In the genomic region with DNA sequence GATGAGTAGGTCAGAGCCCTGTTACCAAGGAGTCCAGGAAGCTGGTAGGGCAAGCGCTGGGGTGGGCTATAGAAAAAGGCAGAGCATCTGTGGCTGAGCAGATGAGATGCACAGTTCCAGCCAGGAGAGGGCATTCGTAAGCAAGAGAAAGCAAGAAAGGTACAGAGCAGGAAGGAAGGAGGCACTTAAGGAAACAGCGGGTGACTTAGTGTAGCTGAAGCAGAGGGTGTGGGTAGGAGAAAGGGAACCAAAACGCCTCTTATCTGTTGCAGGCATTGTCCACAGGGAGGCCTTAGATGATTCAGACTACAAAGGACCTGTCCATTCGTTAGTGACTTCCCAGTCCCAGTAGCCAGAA, we compare ENCODE assay signal across 8 mouse cellular contexts. TPM values are rescaled to one million over a fixed set of nuclear protein-coding genes. Genes with fewer than 3 reads are reported as not detected.
DNase-seq lines count a peak whose midpoint lies in the region; ATAC-seq and TF ChIP-seq lines count a peak whose summit lies in the region.

No protein-coding gene starts in this region.

- peak; percentile 23 for ATAC-seq in forebrain, embryonic 15.5 days (replicated peaks)
- no peak; the same call in 1 of the 2 replicates for ATAC-seq in lung, embryonic 14.5 days (ENCODE audit: insufficient read depth)
- ATAC-seq in neutrophil, adult 5-6 weeks (ENCODE audit: extremely low read depth, insufficient number of reproducible peaks, low FRiP score, poor library complexity, severe bottlenecking), result peak; percentile 65

- peak overlapping the region; percentile 90 for H3K4me2 ChIP-seq in forebrain, embryonic 15.5 days (replicated peaks)
- peak overlapping the region; percentile 68 for H3K4me2 ChIP-seq in lung, embryonic 14.5 days

- H3K36me3 ChIP-seq in forebrain, embryonic 15.5 days, result peaks cover 33% of the 10 kb centered on the region
- H3K36me3 ChIP-seq in lung, embryonic 14.5 days (ENCODE audit: insufficient read depth), result peaks cover 49% of the 10 kb centered on the region

- DNase-seq in cerebellum, adult 8-10 months, result peak; percentile 29
- no peak for DNase-seq in cerebellum, postnatal 4 days (ENCODE audit: low spot score in 2 of 2)
- DNase-seq in kidney, adult 9 months, result peak; percentile 42
- peak; percentile 71 for DNase-seq in lung, embryonic 14.5 days
- DNase-seq in urinary bladder, adult 2 months (ENCODE audit: low spot score), result no peak

- H3K4me1 ChIP-seq in bone marrow macrophage, adult 2 months (ENCODE audit: control insufficient read depth, insufficient read depth, low read length), result peaks cover 18% of the 10 kb centered on the region
- H3K4me1 ChIP-seq in forebrain, embryonic 15.5 days, result peaks cover 49% of the 10 kb centered on the region
- peaks cover 9% of the 10 kb centered on the region; the same call in 1 of the 2 replicates for H3K4me1 ChIP-seq in lung, embryonic 14.5 days (ENCODE audit: insufficient read depth)

- no peak overlapping the region for H3K27ac ChIP-seq in bone marrow macrophage, adult 2 months (ENCODE audit: insufficient read depth, low read depth, low read length)
- peak overlapping the region; percentile 96 for H3K27ac ChIP-seq in forebrain, embryonic 15.5 days (replicated peaks)
- H3K27ac ChIP-seq in lung, embryonic 14.5 days (ENCODE audit: low read depth), result no peak overlapping the region

- peak overlapping the region; percentile 83 for H3K9ac ChIP-seq in forebrain, embryonic 15.5 days (replicated peaks)
- peak overlapping the region; percentile 98 for H3K9ac ChIP-seq in lung, embryonic 14.5 days

- WGBS in forebrain, embryonic 15.5 days, result 29% methylated on average over 5 of the region's 5 CpGs
- WGBS in lung, embryonic 14.5 days, result 26% methylated on average over 5 of the region's 5 CpGs

- peak overlapping the region; percentile 72 for H3K4me3 ChIP-seq in bone marrow macrophage, adult 2 months (ENCODE audit: insufficient read depth, low read length)
- H3K4me3 ChIP-seq in forebrain, embryonic 15.5 days, result peak overlapping the region; percentile 77
- peak overlapping the region; percentile 99 for H3K4me3 ChIP-seq in lung, embryonic 14.5 days (ENCODE audit: low read depth, low read length)

- no peaks in the 10 kb centered on the region for H3K27me3 ChIP-seq in forebrain, embryonic 15.5 days
- H3K27me3 ChIP-seq in lung, embryonic 14.5 days (ENCODE audit: insufficient read depth, low read length), result no peaks in the 10 kb centered on the region

- TF ChIP-seq POLR2A in bone marrow macrophage, adult 2 months (IDR thresholded peaks at IDR 0.05; ENCODE audit: borderline replicate concordance, low read depth, low read length), result no peak

- H3K9me3 ChIP-seq in forebrain, embryonic 15.5 days, result no peaks in the 10 kb centered on the region
- no peaks in the 10 kb centered on the region for H3K9me3 ChIP-seq in lung, embryonic 14.5 days (ENCODE audit: low read depth, low read length)

- TF ChIP-seq CTCF in bone marrow macrophage, adult 2 months (IDR thresholded peaks at IDR 0.05; ENCODE audit: low read depth, low read length), result no peak; the same call in 1 of the 2 replicates
- TF ChIP-seq CTCF in lung, embryonic 14.5 days (IDR thresholded peaks at IDR 0.05; ENCODE audit: low read depth), result peak; percentile 64

RNA-seq across cellular contexts. Expression of a gene that starts 2.4 kb away (rescaled TPM):
- 93.6 and 95.2 TPM in 2 replicates for polyA plus RNA-seq in bone marrow macrophage, adult 2 months (2012; ENCODE audit: insufficient read depth, insufficient read length, missing spikeins)
- polyA plus RNA-seq in forebrain, embryonic 15.5 days (2015; fragmentation: Nextera tagmentation; extraction: Ambion mirVana), result 159 and 164 TPM in 2 replicates
- polyA plus RNA-seq in lung, embryonic 14.5 days (2014; fragmentation: Nextera tagmentation; extraction: Ambion mirVana), result 97.6 and 98.1 TPM in 2 replicates
- 89.7 and 95.5 TPM in 2 replicates for total RNA-seq in neutrophil, adult 5-6 weeks (2017)
- 64.3 and 67.2 TPM in 2 replicates for polyA plus RNA-seq in urinary bladder, adult 2 months (2012; rRNA removed)

RNA-seq across cellular contexts. Expression of a gene that starts 15.2 kb away (rescaled TPM):
- 0.82 and 2.4 TPM in 2 replicates for polyA plus RNA-seq in bone marrow macrophage, adult 2 months (2012; ENCODE audit: insufficient read depth, insufficient read length, missing spikeins)
- 33.6 and 34.4 TPM in 2 replicates for polyA plus RNA-seq in forebrain, embryonic 15.5 days (2015; fragmentation: Nextera tagmentation; extraction: Ambion mirVana)
- polyA plus RNA-seq in lung, embryonic 14.5 days (2014; fragmentation: Nextera tagmentation; extraction: Ambion mirVana), result 28.5 and 32.7 TPM in 2 replicates
- total RNA-seq in neutrophil, adult 5-6 weeks (2017), result 16.4 and 17.1 TPM in 2 replicates
- 17.1 and 17.8 TPM in 2 replicates for polyA plus RNA-seq in urinary bladder, adult 2 months (2012; rRNA removed)

RNA-seq across cellular contexts. Expression of a gene that starts 44.9 kb away (rescaled TPM):
- not detected in 2 replicates for polyA plus RNA-seq in bone marrow macrophage, adult 2 months (2012; ENCODE audit: insufficient read depth, insufficient read length, missing spikeins)
- 0.36 and 0.62 TPM in 2 replicates for polyA plus RNA-seq in forebrain, embryonic 15.5 days (2015; fragmentation: Nextera tagmentation; extraction: Ambion mirVana)
- 6.2 TPM in 2 replicates for polyA plus RNA-seq in lung, embryonic 14.5 days (2014; fragmentation: Nextera tagmentation; extraction: Ambion mirVana)
- 0.35 and 2.1 TPM in 2 replicates for total RNA-seq in neutrophil, adult 5-6 weeks (2017)
- 9.4 and 11.7 TPM in 2 replicates for polyA plus RNA-seq in urinary bladder, adult 2 months (2012; rRNA removed)

RNA-seq across cellular contexts. Expression of a gene that starts 48.8 kb away (rescaled TPM):
- polyA plus RNA-seq in bone marrow macrophage, adult 2 months (2012; ENCODE audit: insufficient read depth, insufficient read length, missing spikeins), result not detected in 2 replicates
- polyA plus RNA-seq in forebrain, embryonic 15.5 days (2015; fragmentation: Nextera tagmentation; extraction: Ambion mirVana), result not detected in 2 replicates
- polyA plus RNA-seq in lung, embryonic 14.5 days (2014; fragmentation: Nextera tagmentation; extraction: Ambion mirVana), result 0.86 and 1.5 TPM in 2 replicates
- total RNA-seq in neutrophil, adult 5-6 weeks (2017), result not detected in 2 replicates
- 0.78 and 0.95 TPM in 2 replicates for polyA plus RNA-seq in urinary bladder, adult 2 months (2012; rRNA removed)

Comparison
In these comparisons a context has a peak if more than half of its experiments do, and no peak if none do; other contexts are left out.
1. DNase-seq: peak in cerebellum, adult 8-10 months (single experiment), kidney, adult 9 months (single experiment) and lung, embryonic 14.5 days (single experiment); none in cerebellum, postnatal 4 days (0 of 2) and urinary bladder, adult 2 months (single experiment).
2. Peak in every context shown above with its lines, with median percentiles within 50 percentile points of each other: H3K4me3 ChIP-seq.